Mouse (Mus musculus) megakaryocyte, embryonic 14.5 days (primary cell): ENCODE measurements around the gene Gm16253. TPM values are rescaled to one million over a fixed set of nuclear protein-coding genes. Genes with fewer than 3 reads are reported as not detected.
"Not testable (repeated sequence)": the region's sequence is repeated elsewhere in the genome, so short reads cannot be mapped to it uniquely, and the experiment has no call there.

Source experiments
- H3K27me3 ChIP-seq: replicated peaks from 2 replicates; pipeline ENCODE3; 2012; ENCODE audit warnings: inconsistent platforms
- H3K36me3 ChIP-seq: replicated peaks from 2 replicates; pipeline ENCODE3; 2012; ENCODE audit warnings: low read length, inconsistent platforms, mixed read lengths
- H3K4me1 ChIP-seq: 2 replicates; pipeline ENCODE4 v1.6.1; 2012; ENCODE audit warnings: inconsistent platforms
- H3K4me3 ChIP-seq: replicated peaks from 2 replicates; pipeline ENCODE3; 2012; ENCODE audit warnings: moderate library complexity, mild to moderate bottlenecking, inconsistent platforms
- H3K9me3 ChIP-seq: 2 replicates; pipeline ENCODE4 v1.6.1; 2012; ENCODE audit warnings: inconsistent platforms
- FLI1 ChIP-seq: IDR thresholded peaks from 2 replicates; pipeline ENCODE4 v1.6.1; 2012; ENCODE audit warnings: low read length, inconsistent platforms, mixed read lengths
- GATA1 ChIP-seq: IDR thresholded peaks from 3 replicates; pipeline ENCODE4 v1.6.1; 2012; ENCODE audit warnings: mixed read lengths, low read length, inconsistent platforms, borderline replicate concordance
- polyA plus RNA-seq: library from polyadenylated mRNA; stranded (reverse); fragments of >175 nt; gene quantifications from 2 replicates; pipeline ENCODE4 v1.2.3, GENCODE M21; 2012; ENCODE audit warnings: low replicate concordance; ENCODE audit not compliant: insufficient read depth

Gene Gm16253
- polyA plus RNA-seq, 1 experiment = 0.51 TPM

GRCm38 (mm10) chr3:96602704-96603084 is 25.9 kb downstream of the Gm16253 start:
- H3K36me3 ChIP-seq = no peaks in the 10 kb centered on the region
- no peak overlapping the region for H3K4me3 ChIP-seq
- TF ChIP-seq GATA1 = no peak
- no peak for TF ChIP-seq FLI1
- H3K27me3 ChIP-seq = peaks cover 50% of the 10 kb centered on the region
- peaks cover 50% of the 10 kb centered on the region for H3K4me1 ChIP-seq
- H3K9me3 ChIP-seq = no peaks in the 10 kb centered on the region

GRCm38 (mm10) chr3:96603311-96603710 is 26.5 kb downstream of the Gm16253 start:
- Histone ChIP-seq H3K4me1 (peaks cover 46% of the 10 kb centered on the region), H3K9me3 (no peaks in the 10 kb centered on the region), H3K36me3 (no peaks in the 10 kb centered on the region), H3K4me3 (no peak overlapping the region), H3K27me3 (peaks cover 43% of the 10 kb centered on the region)
- TF ChIP-seq FLI1 = no peak

GRCm38 (mm10) chr3:96606007-96606406 is 29.2 kb downstream of the Gm16253 start:
- peaks cover 26% of the 10 kb centered on the region for H3K4me1 ChIP-seq
- H3K27me3 ChIP-seq = peaks cover 25% of the 10 kb centered on the region
- H3K4me3 ChIP-seq, H3K36me3 ChIP-seq, H3K9me3 ChIP-seq: not testable (repeated sequence)

GRCm38 (mm10) chr3:96606618-96607017 is 29.8 kb downstream of the Gm16253 start:
- peaks cover 20% of the 10 kb centered on the region for H3K4me1 ChIP-seq
- TF ChIP-seq GATA1 (no peak), FLI1 (no peak)
- H3K36me3 ChIP-seq = no peaks in the 10 kb centered on the region
- no peak overlapping the region for H3K4me3 ChIP-seq
- H3K9me3 ChIP-seq = no peaks in the 10 kb centered on the region
- peaks cover 23% of the 10 kb centered on the region for H3K27me3 ChIP-seq

- Histone ChIP-seq H3K4me1 (peaks cover 4% of the 10 kb centered on the region; the same call in 1 of the 2 replicates), H3K9me3 (no peaks in the 10 kb centered on the region), H3K4me3 (no peak overlapping the region), H3K27me3 (no peaks in the 10 kb centered on the region), H3K36me3 (peaks cover 25% of the 10 kb centered on the region)
- TF ChIP-seq FLI1 (no peak), GATA1 (no peak)
These were observed 41.2 kb downstream of the Gm16253 start for GRCm38 (mm10) chr3:96617941-96618340.

- no peak overlapping the region for H3K4me3 ChIP-seq
- H3K36me3 ChIP-seq = peaks cover 43% of the 10 kb centered on the region
- no peak for TF ChIP-seq FLI1
- peaks cover 7% of the 10 kb centered on the region for H3K4me1 ChIP-seq
- H3K9me3 ChIP-seq = no peaks in the 10 kb centered on the region
- H3K27me3 ChIP-seq = no peaks in the 10 kb centered on the region
These were observed 46.4 kb downstream of the Gm16253 start for GRCm38 (mm10) chr3:96623201-96623600.

- H3K9me3 ChIP-seq = no peaks in the 10 kb centered on the region
- peaks cover 27% of the 10 kb centered on the region for H3K36me3 ChIP-seq
- H3K27me3 ChIP-seq = no peaks in the 10 kb centered on the region
- peak within 1 kb of the TSS; percentile 96 for H3K4me3 ChIP-seq
- TF ChIP-seq GATA1 (no peak), FLI1 (no peak)
- peaks cover 38% of the 10 kb centered on the region for H3K4me1 ChIP-seq
These were observed 53.2 kb downstream of the Gm16253 start, which contains the start of gene Rbm8a for GRCm38 (mm10) chr3:96629729-96630600. TSS of gene Rbm8a (plus strand) at chr3:96629933.

Other genes with a start within 250 kb of the Gm16253 start
- not detected in 2 replicates for gene BC107364, start 124.7 kb upstream of the Gm16253 start, polyA plus RNA-seq
- 21.2 and 30.0 TPM in 2 replicates for gene Hfe2, start 51.8 kb upstream of the Gm16253 start, polyA plus RNA-seq
- gene Txnip, start 19.0 kb upstream of the Gm16253 start, polyA plus RNA-seq = 4.1 and 22.7 TPM in 2 replicates
- gene Polr3gl, start 17.2 kb downstream of the Gm16253 start, polyA plus RNA-seq = 4.6 and 15.4 TPM in 2 replicates
- not detected in 2 replicates for gene Ankrd34a, start 19.7 kb downstream of the Gm16253 start, polyA plus RNA-seq
- gene Lix1l, start 24.2 kb downstream of the Gm16253 start, polyA plus RNA-seq = 1.2 TPM in 1 of 2 replicates, not detected in the other
- 14.0 and 112 TPM in 2 replicates for gene Rbm8a, start 52.9 kb downstream of the Gm16253 start, polyA plus RNA-seq
- gene Pex11b, start 58.4 kb downstream of the Gm16253 start, polyA plus RNA-seq = 2.2 TPM in 1 of 2 replicates, not detected in the other
- gene Gm42957, start 58.5 kb downstream of the Gm16253 start, polyA plus RNA-seq = not detected in 2 replicates
- 0.01 TPM in 1 of 2 replicates, not detected in the other for gene Itga10, start 68.6 kb downstream of the Gm16253 start, polyA plus RNA-seq
- gene Ankrd35, start 93.1 kb downstream of the Gm16253 start, polyA plus RNA-seq = 9.5 and 30.5 TPM in 2 replicates
- gene Pias3, start 119.4 kb downstream of the Gm16253 start, polyA plus RNA-seq = 30.6 and 32.8 TPM in 2 replicates
- gene Nudt17, start 131.6 kb downstream of the Gm16253 start, polyA plus RNA-seq = 0.17 TPM in 1 of 2 replicates, not detected in the other
- gene Polr3c, start 150.6 kb downstream of the Gm16253 start, polyA plus RNA-seq = 0.70 and 5.0 TPM in 2 replicates
- 2.5 and 19.1 TPM in 2 replicates for gene Rnf115, start 150.7 kb downstream of the Gm16253 start, polyA plus RNA-seq